Mouse (Mus musculus): ENCODE results near the gene Spint2. TPM values are rescaled to one million over a fixed set of nuclear protein-coding genes. Genes with fewer than 3 reads are reported as not detected.

Gene Spint2
- polyA plus RNA-seq, 1 experiment from 2014 or later, result 90.4 TPM

- H3K4me1 ChIP-seq (replicated peaks), result peaks cover 43% of the 10 kb centered on the region
- H3K27ac ChIP-seq (ENCODE audit: poor library complexity, severe bottlenecking), result peak overlapping the region; percentile 55; the same call in 1 of the 2 replicates
- H3K4me2 ChIP-seq, result peak overlapping the region; percentile 92
- H3K4me3 ChIP-seq, result peak overlapping the region; percentile 61
- no peak overlapping the region; the same call in 1 of the 2 replicates for H3K9ac ChIP-seq
- H3K36me3 ChIP-seq, result no peaks in the 10 kb centered on the region
- H3K9me3 ChIP-seq (replicated peaks), result no peaks in the 10 kb centered on the region; the same call in 1 of the 2 replicates
- ATAC-seq (ENCODE audit: insufficient number of reproducible peaks, low FRiP score), result no peak
- H3K27me3 ChIP-seq (replicated peaks), result peaks cover 56% of the 10 kb centered on the region
- 78% methylated on average over 6 of the region's 6 CpGs for WGBS
Measured at GRCm38 (mm10) chr7:29289856-29290255, 8.1 kb upstream of the Spint2 start.

DNA sequence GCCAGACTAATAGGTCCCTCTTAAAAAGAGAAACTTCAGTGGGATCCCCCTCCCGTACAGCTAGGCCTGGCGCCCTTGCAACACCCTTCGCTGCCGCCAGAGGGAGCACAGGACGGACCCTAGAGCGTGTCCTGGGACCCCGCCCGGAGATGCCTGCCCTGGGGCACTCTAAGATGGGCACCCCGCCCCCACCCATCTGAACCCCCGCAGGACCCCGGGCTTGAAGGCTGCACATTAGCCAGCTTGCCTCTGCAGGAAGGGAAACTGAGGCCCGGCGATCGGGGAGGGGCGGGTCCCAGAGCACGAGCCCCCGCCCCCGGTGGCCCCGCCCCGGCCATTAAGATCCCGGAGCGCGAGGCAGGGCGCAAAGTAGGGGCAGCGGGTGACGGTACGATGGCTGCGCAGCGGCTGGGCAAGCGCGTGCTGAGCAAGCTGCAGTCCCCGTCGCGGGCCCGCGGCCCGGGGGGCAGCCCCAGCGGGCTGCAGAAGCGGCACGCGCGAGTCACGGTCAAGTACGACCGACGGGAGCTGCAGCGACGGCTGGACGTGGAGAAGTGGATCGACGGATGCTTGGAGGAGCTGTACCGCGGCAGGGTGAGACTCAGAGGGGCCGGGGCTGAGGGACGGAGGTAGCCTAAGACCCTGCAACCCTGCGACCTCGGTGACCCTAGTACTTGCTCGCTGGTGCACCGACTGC lies 7.4 kb upstream of the Spint2 start, which contains the start of gene Ppp1r14a:
TSS of gene Ppp1r14a (plus strand) at position 367 of the 697 bp plus-strand sequence.
- Histone ChIP-seq H3K27ac (ENCODE audit: poor library complexity, severe bottlenecking) (peak within 1 kb of the TSS; percentile 55), H3K36me3 (no peaks in the 10 kb centered on the region), H3K9me3 (replicated peaks) (no peaks in the 10 kb centered on the region; the same call in 1 of the 2 replicates), H3K9ac (peak within 1 kb of the TSS; percentile 76), H3K4me3 (peak within 1 kb of the TSS; percentile 61), H3K27me3 (replicated peaks) (peaks cover 59% of the 10 kb centered on the region), H3K4me2 (peak within 1 kb of the TSS; percentile 92), H3K4me1 (replicated peaks) (peaks cover 43% of the 10 kb centered on the region)
- under 1% methylated on average over 59 of the region's 59 CpGs for WGBS
- 0 out of 2 replicates have a peak, but pooled peaks have one; percentile 49 for ATAC-seq (ENCODE audit: insufficient number of reproducible peaks, low FRiP score)

DNA sequence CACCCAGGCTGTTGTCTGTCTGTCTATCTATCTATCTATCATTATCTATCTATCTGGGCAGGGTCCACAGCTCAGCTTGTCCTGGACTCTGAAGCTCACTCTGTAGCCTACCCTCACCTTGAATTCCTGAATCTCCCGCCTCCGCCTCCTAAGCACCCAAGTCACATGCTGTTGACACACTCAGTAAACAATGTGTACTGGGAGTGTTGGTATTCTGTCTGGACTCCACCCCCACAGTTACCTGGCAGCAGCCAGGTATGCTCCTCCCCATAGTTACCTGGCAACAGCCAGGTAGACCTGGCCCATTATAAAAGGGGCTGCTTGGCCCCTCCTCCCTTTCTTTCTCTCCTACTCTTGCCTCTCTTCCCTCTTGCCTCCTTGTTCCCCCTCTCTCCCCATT lies 6.4 kb upstream of the Spint2 start:
- WGBS, result 88% methylated on average over 2 of the region's 2 CpGs
- Histone ChIP-seq H3K36me3 (no peaks in the 10 kb centered on the region), H3K4me2 (no peak overlapping the region), H3K27me3 (replicated peaks) (peaks cover 54% of the 10 kb centered on the region), H3K27ac (ENCODE audit: poor library complexity, severe bottlenecking) (no peak overlapping the region), H3K4me1 (replicated peaks) (peaks cover 39% of the 10 kb centered on the region), H3K9ac (no peak overlapping the region), H3K4me3 (no peak overlapping the region), H3K9me3 (replicated peaks) (no peaks in the 10 kb centered on the region; the same call in 1 of the 2 replicates)
- ATAC-seq (ENCODE audit: insufficient number of reproducible peaks, low FRiP score), result no peak

- WGBS, result 74% methylated on average over 7 of the region's 7 CpGs
- H3K4me3 ChIP-seq, result no peak overlapping the region
- peaks cover 59% of the 10 kb centered on the region for H3K27me3 ChIP-seq (replicated peaks)
- H3K4me2 ChIP-seq, result no peak overlapping the region
- no peaks in the 10 kb centered on the region; the same call in 1 of the 2 replicates for H3K9me3 ChIP-seq (replicated peaks)
- H3K27ac ChIP-seq (ENCODE audit: poor library complexity, severe bottlenecking), result no peak overlapping the region
- no peak for ATAC-seq (ENCODE audit: insufficient number of reproducible peaks, low FRiP score)
- peaks cover 33% of the 10 kb centered on the region for H3K4me1 ChIP-seq (replicated peaks)
- H3K9ac ChIP-seq, result no peak overlapping the region
- H3K36me3 ChIP-seq, result no peaks in the 10 kb centered on the region
Measured at GRCm38 (mm10) chr7:29287481-29287880, 5.8 kb upstream of the Spint2 start.

DNA sequence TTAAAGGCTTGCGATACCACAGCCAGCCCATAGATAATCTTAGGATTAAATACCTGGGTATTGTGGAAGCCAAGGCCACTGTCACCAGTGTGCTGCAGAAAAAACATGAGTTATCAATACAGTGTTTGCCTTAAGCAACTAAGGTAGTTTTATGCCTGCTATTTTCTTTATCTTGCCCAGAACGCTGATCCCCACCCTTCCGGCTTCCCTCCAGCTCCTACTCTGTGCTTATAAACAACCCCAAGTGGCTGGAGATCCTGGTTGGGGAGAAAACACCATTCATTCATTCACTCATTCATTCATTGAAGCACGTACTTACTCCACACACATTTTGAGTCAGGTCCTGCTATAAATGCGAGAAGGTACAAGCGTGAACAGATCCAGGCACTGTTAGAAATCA lies 2.8 kb upstream of the Spint2 start:
- Histone ChIP-seq H3K36me3 (no peaks in the 10 kb centered on the region), H3K9me3 (replicated peaks) (no peaks in the 10 kb centered on the region; the same call in 1 of the 2 replicates), H3K4me1 (replicated peaks) (peaks cover 34% of the 10 kb centered on the region), H3K27ac (ENCODE audit: poor library complexity, severe bottlenecking) (no peak overlapping the region), H3K9ac (no peak overlapping the region), H3K4me2 (no peak overlapping the region), H3K27me3 (replicated peaks) (peaks cover 50% of the 10 kb centered on the region), H3K4me3 (no peak overlapping the region)
- WGBS, result 81% methylated on average over 6 of the region's 6 CpGs
- no peak for ATAC-seq (ENCODE audit: insufficient number of reproducible peaks, low FRiP score)

DNA sequence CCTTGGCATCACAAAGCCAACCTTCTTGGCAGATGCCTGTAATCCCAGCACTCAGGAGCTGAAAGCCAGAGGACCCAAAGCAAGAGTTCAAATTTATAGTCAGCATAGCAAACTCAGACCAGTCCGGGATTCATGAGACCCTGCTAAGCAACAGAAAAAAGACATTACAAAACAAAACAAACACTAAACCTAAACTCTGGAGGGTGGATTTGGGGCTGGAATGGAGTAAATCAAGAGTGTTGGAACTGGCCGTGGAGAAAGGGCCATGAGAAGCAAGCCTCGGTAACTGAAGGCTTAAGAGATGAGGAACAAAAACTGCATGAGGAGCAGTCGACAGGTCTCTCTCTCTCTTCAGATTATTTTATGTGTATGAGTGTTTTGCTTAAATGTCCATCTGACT lies 2.2 kb upstream of the Spint2 start:
- peaks cover 50% of the 10 kb centered on the region for H3K27me3 ChIP-seq (replicated peaks)
- peaks cover 31% of the 10 kb centered on the region for H3K4me1 ChIP-seq (replicated peaks)
- H3K9me3 ChIP-seq (replicated peaks), result no peaks in the 10 kb centered on the region
- H3K4me3 ChIP-seq, result no peak overlapping the region
- H3K27ac ChIP-seq (ENCODE audit: poor library complexity, severe bottlenecking), result no peak overlapping the region
- H3K36me3 ChIP-seq, result no peaks in the 10 kb centered on the region
- no peak overlapping the region for H3K9ac ChIP-seq
- ATAC-seq (ENCODE audit: insufficient number of reproducible peaks, low FRiP score), result no peak
- WGBS, result 78% methylated on average over 4 of the region's 4 CpGs
- no peak overlapping the region for H3K4me2 ChIP-seq

GRCm38 (mm10) chr7:29282074-29282554 lies 402 bp upstream of the Spint2 start:
- Histone ChIP-seq H3K27me3 (replicated peaks) (peaks cover 38% of the 10 kb centered on the region), H3K27ac (ENCODE audit: poor library complexity, severe bottlenecking) (no peak overlapping the region)

DNA sequence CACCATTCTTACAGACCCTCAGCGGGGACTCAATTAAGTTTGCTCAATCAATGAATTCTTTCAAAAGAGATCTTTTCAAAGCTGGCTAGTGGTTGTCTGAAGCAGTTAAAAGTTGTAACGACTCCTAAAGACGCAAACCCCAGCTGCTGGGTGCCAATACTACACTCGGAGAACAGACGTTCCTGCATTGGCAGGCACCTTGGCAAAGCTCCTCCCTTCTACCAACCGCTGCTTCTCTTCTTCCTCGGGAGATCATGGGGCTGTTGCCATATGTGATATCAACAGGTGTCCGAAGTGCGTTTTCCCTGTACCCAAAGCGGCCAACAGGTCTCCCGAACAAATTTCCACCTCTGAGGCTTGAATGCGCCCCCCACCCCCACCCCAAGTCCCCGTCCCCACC lies 911 bp downstream of the Spint2 start:
- WGBS, result 15% methylated on average over 13 of the region's 13 CpGs
- Histone ChIP-seq H3K27me3 (replicated peaks) (peaks cover 30% of the 10 kb centered on the region), H3K4me3 (peak overlapping the region; percentile 62), H3K4me2 (peak overlapping the region; percentile 91), H3K9ac (peak overlapping the region; percentile 74), H3K4me1 (replicated peaks) (peaks cover 30% of the 10 kb centered on the region), H3K36me3 (no peaks in the 10 kb centered on the region), H3K27ac (ENCODE audit: poor library complexity, severe bottlenecking) (peak overlapping the region; percentile 44; the same call in 1 of the 2 replicates), H3K9me3 (replicated peaks) (no peaks in the 10 kb centered on the region)
- no peak for ATAC-seq (ENCODE audit: insufficient number of reproducible peaks, low FRiP score)

More at GRCm38 (mm10) chr7:29282074-29282554, 402 bp upstream of the Spint2 start:
- H3K4me3 ChIP-seq, result peak overlapping the region; percentile 62
- H3K4me1 ChIP-seq (replicated peaks), result peaks cover 27% of the 10 kb centered on the region
- H3K9ac ChIP-seq, result peak overlapping the region; percentile 74
- H3K9me3 ChIP-seq (replicated peaks), result no peaks in the 10 kb centered on the region
- peak overlapping the region; percentile 91 for H3K4me2 ChIP-seq
- peak; percentile 33; the same call in 1 of the 2 replicates for ATAC-seq (ENCODE audit: insufficient number of reproducible peaks, low FRiP score)
- H3K36me3 ChIP-seq, result no peaks in the 10 kb centered on the region
- 12% methylated on average over 21 of the region's 21 CpGs for WGBS

DNA sequence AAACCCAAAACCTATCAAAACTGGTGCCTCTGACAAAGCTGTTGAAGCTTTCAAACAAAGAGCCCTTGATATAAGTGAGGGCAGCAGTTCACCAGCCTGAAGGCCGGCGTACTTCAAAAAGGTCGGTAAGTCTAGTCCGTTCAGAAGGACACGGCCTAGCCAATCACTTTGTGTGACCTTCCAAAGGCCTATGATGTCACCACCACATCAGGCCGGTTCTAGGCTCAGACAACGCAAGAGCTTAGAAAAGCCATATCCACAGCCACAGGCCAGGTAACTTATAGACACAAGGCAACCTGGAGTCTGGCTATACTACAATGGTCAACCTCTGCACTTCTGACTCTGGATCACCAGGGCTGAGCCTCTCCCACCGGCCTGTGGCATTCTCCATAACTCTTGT lies 1.8 kb downstream of the Spint2 start:
- Histone ChIP-seq H3K4me3 (no peak overlapping the region), H3K27ac (ENCODE audit: poor library complexity, severe bottlenecking) (peak overlapping the region; percentile 44), H3K4me2 (peak overlapping the region; percentile 91), H3K9ac (no peak overlapping the region), H3K4me1 (replicated peaks) (peaks cover 30% of the 10 kb centered on the region), H3K9me3 (replicated peaks) (no peaks in the 10 kb centered on the region), H3K36me3 (no peaks in the 10 kb centered on the region), H3K27me3 (replicated peaks) (peaks cover 21% of the 10 kb centered on the region)
- ATAC-seq (ENCODE audit: insufficient number of reproducible peaks, low FRiP score), result peak; percentile 58
- WGBS, result 23% methylated on average over 8 of the region's 8 CpGs

DNA sequence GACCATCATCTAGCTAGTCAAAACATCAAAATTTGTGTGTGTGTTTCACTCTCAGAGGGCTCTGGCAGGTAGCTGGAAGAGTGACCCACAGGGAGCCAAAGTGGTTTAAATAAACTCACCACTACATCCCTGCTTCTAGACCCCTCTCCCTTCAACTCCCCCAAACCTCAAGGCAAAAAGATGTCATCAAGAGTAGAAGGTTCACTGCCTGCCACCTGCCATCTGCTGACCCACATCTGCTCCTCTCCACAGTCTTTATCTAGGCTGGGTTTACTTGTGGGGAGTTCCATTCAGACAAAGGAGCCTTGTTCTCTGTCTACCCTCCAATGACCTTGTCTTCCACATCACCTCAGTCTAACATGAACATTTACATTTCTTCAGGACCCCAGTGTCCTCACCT lies 2.5 kb downstream of the Spint2 start:
- H3K4me3 ChIP-seq, result no peak overlapping the region
- peak overlapping the region; percentile 30 for H3K27ac ChIP-seq (ENCODE audit: poor library complexity, severe bottlenecking)
- H3K4me2 ChIP-seq, result no peak overlapping the region
- H3K9ac ChIP-seq, result no peak overlapping the region
- peaks cover 37% of the 10 kb centered on the region for H3K4me1 ChIP-seq (replicated peaks)
- H3K9me3 ChIP-seq (replicated peaks), result no peaks in the 10 kb centered on the region
- 0 out of 2 replicates have a peak, but pooled peaks have one; percentile 1 for ATAC-seq (ENCODE audit: insufficient number of reproducible peaks, low FRiP score)
- peaks cover 16% of the 10 kb centered on the region for H3K27me3 ChIP-seq (replicated peaks)
- no peaks in the 10 kb centered on the region for H3K36me3 ChIP-seq

GRCm38 (mm10) chr7:29277510-29277909 lies 4.2 kb downstream of the Spint2 start:
- Histone ChIP-seq H3K4me2 (no peak overlapping the region), H3K27ac (ENCODE audit: poor library complexity, severe bottlenecking) (no peak overlapping the region), H3K4me1 (replicated peaks) (peaks cover 46% of the 10 kb centered on the region), H3K9ac (no peak overlapping the region), H3K9me3 (replicated peaks) (no peaks in the 10 kb centered on the region), H3K36me3 (no peaks in the 10 kb centered on the region), H3K27me3 (replicated peaks) (peaks cover 8% of the 10 kb centered on the region), H3K4me3 (no peak overlapping the region)
- 81% methylated on average over 4 of the region's 4 CpGs for WGBS
- ATAC-seq (ENCODE audit: insufficient number of reproducible peaks, low FRiP score), result no peak

All from heart, embryonic 12.5 days (tissue).